Mouse (Mus musculus): ENCODE results near the gene Mepce.
A peak's percentile ranks its signal among the peaks of the same experiment; 100 is the strongest.

The Mepce gene

GRCm38 (mm10) chr5:137788171-137788570 lies 716 bp upstream of the Mepce start:
- ATAC-seq (ENCODE audit: low TSS enrichment) = no peak

DNA sequence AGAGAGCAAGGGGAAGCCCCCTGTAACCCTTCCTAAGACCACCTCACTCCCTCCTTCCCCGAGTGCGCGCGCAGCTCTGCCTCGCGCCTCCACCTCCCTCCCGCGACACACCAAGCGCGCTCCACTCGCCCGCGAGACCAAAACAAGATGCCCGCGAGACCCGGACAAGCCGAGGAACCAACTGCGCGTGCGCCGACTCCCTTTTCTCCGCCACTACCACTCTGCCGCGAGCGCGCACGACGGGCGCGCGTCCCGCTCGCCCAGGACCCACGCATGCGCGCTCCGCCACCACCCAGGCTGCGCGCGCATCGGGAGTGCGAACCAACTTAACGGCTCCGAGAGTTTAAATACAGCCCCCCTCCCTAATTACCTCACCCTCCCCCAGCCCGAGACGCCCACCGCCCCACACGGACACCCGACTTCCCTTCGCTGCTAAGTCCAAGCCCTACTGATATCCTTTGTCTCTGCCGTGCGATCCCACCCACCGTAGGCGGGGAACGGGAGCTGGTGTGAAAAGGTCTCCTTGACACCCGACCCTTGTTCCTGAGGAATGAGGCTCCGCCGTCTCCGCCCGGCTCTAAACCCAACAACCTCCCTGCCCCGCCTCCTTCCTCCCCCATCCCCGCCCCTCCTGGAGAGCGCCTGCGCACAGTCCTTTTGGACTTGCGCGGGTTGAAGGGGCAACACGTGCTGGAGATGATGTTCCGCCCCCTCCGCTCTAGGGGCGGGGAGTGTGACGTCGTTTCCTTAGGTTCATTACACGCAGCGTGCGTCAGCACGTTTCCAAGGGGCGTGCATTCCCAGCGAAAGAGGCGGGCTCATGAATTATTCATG lies 1.1 kb downstream of the Mepce start:
- ATAC-seq (ENCODE audit: low TSS enrichment) = peak; percentile 65

- ATAC-seq (ENCODE audit: low TSS enrichment) = peak; percentile 2; the same call in 1 of the 2 replicates
Measured at GRCm38 (mm10) chr5:137785164-137786031, 2.1 kb downstream of the Mepce start.

DNA sequence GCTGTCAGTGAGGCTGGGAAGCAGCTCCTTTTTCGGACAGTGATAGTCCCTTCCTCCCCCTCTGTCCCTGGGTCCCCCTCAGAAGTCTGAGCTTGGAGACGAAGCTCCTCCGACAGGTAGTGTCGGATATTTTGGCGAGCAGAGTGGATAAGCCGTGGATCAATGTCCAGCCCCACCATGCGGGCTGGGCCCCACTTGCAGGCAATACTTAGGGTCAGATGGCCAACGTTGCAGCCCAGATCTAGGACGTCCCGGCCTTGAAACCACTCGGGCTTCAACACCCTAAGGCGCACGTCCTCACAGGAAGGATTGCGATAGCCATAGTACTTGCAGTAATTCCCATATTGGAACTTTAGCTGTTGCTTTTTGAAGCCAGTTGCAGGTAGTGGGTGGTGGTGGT lies 2.9 kb downstream of the Mepce start:
- ATAC-seq (ENCODE audit: low TSS enrichment) = no peak

- no peak for ATAC-seq (ENCODE audit: low TSS enrichment)
Measured at GRCm38 (mm10) chr5:137783901-137784540, 3.4 kb downstream of the Mepce start.

DNA sequence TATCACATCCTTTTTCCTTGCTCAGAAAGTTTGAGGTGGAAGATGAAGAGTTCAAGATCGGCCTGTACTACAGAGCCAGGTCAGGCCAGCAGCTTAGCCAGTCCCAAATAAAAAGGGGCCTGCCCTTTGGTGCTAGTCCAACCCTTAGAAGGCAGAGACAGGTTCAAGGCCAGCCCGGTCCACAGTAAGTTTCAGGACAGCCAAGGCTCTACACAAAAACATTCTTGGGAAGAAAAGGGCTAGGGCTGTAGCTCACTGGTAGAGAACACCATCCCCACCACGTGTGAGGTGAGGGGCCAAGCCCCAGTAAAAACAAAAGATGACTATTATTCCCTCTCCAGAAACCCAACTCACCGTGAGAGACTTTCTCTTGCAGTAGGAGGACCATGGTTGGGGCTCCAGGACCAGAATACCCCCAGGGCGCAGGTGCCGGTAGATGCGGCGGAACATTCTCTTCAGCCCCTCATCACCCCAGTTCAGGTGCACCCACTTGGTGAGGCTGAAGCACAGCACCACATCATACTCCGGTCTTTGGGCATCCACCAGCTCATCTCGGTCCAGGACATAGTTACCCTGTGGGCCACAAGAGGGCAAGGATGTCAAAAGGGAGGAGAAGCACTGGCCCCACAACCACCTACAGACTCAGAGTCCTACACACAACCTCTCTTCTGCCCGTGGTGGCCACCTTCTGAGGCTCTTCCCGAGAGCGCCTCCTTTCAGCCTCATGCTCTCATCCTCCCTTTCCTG lies 4.5 kb downstream of the Mepce start:
- ATAC-seq (ENCODE audit: low TSS enrichment) = no peak

- no peak for ATAC-seq (ENCODE audit: low TSS enrichment)
Measured at GRCm38 (mm10) chr5:137781661-137782060, 5.8 kb downstream of the Mepce start.

GRCm38 (mm10) chr5:137779053-137779933 lies 8.2 kb downstream of the Mepce start:
- peak; percentile 27 for ATAC-seq (ENCODE audit: low TSS enrichment)

DNA sequence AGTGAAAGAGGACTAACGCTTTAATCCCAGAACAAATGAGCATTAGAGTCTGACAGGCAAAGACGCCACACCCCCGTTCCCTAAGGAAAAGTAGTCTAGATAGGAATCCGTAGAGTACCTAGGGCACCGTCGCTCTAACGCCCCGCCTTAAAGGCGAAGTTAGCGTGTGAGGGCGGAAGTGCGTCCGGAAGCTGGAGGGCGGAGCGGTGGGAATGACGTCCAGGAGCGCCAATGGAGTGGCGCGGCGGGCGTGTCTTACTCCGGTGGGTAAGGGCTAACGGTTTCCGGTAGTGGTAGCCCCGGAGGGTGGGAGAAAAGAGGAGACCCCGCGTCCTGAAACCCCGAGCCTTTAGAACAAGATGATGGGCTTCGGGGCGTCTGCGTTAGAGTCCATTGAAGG lies 8.8 kb downstream of the Mepce start, which contains the start of gene Ppp1r35:
TSS of gene Ppp1r35 (plus strand) at position 215 of the 400 bp plus-strand sequence.
- peak; percentile 95 for ATAC-seq (ENCODE audit: low TSS enrichment)

DNA sequence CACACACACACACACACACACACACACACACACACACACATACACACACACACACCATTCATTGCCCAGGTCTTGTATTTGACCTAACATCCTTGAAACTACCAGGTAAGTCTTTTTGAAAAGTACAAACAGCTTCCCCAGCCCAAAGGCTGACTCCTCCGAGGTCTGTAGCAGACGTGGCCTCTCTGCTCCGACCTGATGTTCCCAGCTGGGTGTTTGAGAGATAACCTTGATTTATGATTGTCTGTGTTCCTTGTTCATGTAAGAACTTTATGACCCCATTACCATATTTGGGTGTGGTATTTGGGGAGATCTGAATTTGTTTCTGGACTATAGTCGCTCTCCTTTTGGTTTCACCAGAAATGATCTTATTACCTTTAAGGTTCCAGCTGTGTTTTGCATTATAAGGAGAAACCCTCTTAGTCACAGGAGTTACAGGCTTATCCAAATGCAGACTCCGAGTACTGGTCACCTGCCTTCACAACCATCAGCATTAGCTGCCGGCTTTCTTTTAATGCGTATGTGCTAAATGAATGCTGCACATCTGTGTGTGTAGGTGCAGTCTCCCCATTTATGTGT lies 10.1 kb downstream of the Mepce start:
- ATAC-seq (ENCODE audit: low TSS enrichment) = no peak

DNA sequence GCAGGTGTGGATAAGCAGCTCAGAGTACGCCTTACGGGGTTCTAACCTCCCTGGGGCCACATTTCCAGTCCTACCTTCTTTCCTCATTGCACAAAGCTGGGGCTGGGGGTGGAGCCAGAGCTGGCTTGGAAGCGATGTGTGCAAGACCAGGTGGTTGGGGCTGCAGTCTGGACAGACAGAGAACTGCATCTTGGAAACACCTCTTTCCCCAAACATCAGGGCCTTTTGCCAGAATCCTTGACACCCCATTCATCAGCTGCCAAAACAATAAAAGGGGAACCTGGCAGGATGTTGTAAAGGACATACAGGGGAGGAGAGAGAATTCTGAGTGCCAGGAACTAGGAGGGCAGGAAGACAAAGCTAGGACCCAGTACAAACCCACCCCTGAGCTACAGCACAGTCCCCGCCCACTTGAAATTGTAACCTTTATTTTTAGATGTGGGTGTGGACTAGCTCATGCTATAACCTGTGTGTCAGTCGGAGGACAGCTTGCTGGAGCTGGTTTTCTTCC lies 11.0 kb downstream of the Mepce start:
- ATAC-seq (ENCODE audit: low TSS enrichment) = no peak

- ATAC-seq (ENCODE audit: low TSS enrichment) = no peak
Measured at GRCm38 (mm10) chr5:137775587-137776290, 11.7 kb downstream of the Mepce start.

- no peak for ATAC-seq (ENCODE audit: low TSS enrichment)
Measured at GRCm38 (mm10) chr5:137772755-137773154, 14.7 kb downstream of the Mepce start.

GRCm38 (mm10) chr5:137770709-137771108 lies 16.7 kb downstream of the Mepce start:
- peak; percentile 38; the same call in 1 of the 2 replicates for ATAC-seq (ENCODE audit: low TSS enrichment)

DNA sequence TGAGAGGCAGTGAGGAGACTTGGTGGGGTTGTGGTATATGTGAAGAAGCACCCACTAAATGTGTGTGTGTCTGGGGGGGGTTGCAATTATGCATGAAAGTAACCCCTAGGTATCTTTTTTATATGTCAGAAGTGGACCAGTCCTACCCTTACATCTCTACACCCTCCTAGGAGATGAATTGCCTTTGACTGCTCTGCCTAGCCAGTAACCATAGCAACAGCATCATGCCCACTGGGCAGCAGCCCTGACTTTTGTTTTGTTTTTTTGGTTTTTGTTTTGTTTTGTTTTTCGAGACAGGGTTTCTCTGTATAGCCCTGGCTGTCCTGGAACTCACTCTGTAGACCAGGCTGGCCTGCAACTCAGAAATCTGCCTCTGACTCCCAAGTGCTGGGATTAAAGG lies 19.0 kb downstream of the Mepce start:
- no peak for ATAC-seq (ENCODE audit: low TSS enrichment)

- ATAC-seq (ENCODE audit: low TSS enrichment) = no peak
Measured at GRCm38 (mm10) chr5:137766270-137766669, 21.2 kb downstream of the Mepce start.

DNA sequence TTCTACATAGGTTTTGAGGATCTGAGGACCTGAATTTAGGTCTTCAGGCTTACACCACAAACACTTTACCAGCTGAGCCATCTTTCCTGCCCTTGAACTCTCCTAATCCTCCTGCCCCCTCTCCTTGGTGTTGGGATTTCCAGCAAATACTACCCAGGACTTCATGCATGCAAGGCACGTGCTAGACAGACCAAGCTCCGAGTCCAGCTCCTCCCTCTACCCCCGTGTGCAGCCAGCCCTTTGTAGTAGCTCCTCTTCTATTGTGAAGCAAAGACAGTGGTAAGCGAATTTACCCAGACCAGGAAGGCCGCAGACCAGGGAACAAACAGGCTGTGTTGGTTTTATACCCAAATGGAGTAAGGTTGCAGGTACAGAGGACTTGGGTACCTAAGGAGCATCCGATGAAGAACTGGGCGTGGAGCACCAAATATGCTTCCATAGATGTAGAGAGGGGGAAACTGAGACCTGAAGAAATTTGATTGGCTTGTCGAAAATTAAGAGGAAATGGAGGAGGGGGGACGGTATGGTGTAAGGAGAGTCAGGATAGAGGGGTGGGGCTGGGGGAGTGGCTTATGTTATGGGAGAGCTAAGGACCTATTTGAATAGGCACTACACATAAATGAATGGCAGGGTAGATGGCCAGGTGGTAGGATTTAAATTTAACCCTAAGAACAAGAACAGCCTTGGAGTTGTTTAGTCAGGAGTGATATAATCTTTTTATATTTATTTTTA lies 22.7 kb downstream of the Mepce start:
- no peak for ATAC-seq (ENCODE audit: low TSS enrichment)

- peak; percentile 74 for ATAC-seq (ENCODE audit: low TSS enrichment)
Measured at GRCm38 (mm10) chr5:137759971-137760412, 27.5 kb downstream of the Mepce start.
